Mouse (Mus musculus) left cerebral cortex, adult 18-20 months (tissue): ENCODE results near the gene Mmd2. TPM values are rescaled to one million over a fixed set of nuclear protein-coding genes. Genes with fewer than 3 reads are reported as not detected.
A peak's percentile ranks its signal among the peaks of the same experiment; 100 is the strongest.

Source experiments
- DNase-seq, 2 experiments: peaks; one replicate each; pipeline ENCODE4 v3.0.0; 2021 to 2022; ENCODE audit warnings: low spot score in 2 of 2, mixed read lengths in 1 of 2
- total RNA-seq, 2 experiments: library from RNA; stranded (reverse); gene quantifications; 2 replicates each; pipeline ENCODE4 v1.2.3; 2021

The Mmd2 gene
- total RNA-seq, 2 experiments from 2014 or later = 102 to 105 TPM

- DNase-seq = no peak
Observed at GRCm38 (mm10) chr5:142610362-142610761, 1.8 kb upstream of the Mmd2 start.

GRCm38 (mm10) chr5:142608989-142609325 is 357 bp upstream of the Mmd2 start:
- no peak for DNase-seq

DNA sequence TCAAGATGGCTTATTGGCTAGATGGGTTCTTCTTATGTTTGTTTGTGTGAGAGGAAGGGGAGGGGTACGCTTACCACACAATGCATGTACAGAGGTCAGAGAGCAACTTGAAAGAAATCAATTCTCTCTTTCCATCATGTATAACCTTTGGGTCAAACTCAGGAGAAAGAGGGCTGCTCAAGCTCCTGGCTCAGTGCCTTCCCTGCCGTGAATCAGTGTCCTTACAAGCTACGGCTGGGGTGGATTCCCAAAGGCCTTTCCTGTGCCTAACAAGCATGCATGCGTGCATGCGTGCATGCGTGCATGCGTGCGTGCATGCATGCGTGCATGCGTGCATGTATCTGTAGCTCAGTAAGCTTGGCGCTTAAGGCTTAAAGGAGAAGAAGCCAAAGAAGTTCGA is 3.3 kb downstream of the Mmd2 start:
- no peak for DNase-seq

- no peak for DNase-seq
Observed at GRCm38 (mm10) chr5:142604379-142604778, 4.2 kb downstream of the Mmd2 start.

GRCm38 (mm10) chr5:142597648-142598390 is 10.8 kb downstream of the Mmd2 start:
- no peak for DNase-seq

DNA sequence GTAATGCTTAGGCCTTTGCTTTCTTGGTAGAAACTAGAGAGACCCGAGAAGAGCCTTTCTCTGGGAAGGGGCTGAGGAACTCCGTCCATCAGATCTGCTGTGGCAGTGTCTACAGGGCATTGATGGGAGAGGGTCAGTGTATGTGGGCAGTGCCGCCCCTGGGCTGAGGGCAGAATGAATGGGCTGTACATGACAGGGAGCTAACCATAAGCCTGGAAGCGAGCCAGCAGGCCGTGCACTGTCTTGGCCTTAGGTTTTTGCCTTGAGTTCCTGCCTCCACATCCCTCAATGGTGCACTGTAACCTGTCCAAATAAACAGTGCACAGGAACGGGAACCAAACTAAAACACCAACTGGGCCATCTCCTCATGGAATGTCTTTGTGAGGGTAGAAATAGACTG is 11.9 kb downstream of the Mmd2 start:
- DNase-seq = no peak

GRCm38 (mm10) chr5:142595698-142596097 is 12.9 kb downstream of the Mmd2 start:
- no peak for DNase-seq

DNA sequence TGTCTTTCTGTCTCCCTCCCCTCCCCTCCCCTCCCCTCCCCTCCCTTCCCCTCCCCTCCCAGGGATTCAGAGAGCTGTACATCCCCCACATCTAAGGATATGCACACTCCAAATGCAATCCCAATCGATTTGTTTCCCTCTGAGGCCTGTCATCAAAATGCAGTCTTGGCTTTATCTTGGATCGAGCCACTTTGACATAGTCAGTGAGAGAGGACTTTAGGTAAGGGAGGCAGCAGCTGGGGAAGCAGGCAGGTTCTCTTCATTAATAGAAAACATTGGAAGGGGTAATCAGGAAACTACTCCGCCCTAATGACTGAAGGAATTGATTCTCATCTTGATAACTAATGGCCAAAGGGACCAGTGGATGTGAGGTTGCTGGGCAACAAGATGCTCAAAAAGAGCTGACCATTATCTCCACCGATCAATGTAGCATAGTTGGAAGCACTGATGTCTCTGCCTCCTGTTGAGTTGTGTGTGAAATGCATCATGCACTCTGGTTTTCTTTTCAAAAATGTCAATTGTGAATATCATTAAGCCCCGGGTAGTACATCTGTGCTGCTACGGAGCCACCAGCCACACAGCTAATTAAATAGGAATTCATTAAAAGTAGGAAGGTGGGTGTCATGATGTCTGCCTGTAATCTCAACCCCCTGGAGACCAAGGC is 17.5 kb downstream of the Mmd2 start:
- DNase-seq = no peak

- peak; percentile 44 to 57 for DNase-seq
Observed at GRCm38 (mm10) chr5:142583616-142584126, 24.9 kb downstream of the Mmd2 start.

DNA sequence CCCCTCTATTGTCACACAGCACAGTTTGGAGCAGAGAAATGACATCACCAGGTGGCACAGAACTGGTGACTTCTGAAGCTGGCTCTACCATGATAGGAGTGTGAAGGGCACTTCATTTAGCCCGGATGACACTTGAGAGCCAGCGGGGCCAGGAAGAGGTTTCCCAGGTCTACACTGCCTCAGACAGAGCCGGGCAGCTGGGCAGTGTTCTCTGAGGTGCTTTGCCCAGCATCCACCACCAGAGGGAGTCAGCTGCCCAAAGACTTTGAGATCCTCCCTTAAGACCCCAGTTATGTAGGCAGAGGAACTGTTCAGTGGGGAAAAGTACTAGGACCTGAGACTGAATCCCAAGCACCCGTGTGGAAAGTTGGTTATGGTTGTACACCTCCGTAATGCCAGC is 27.1 kb downstream of the Mmd2 start:
- peak; percentile 56 to 60 for DNase-seq

DNA sequence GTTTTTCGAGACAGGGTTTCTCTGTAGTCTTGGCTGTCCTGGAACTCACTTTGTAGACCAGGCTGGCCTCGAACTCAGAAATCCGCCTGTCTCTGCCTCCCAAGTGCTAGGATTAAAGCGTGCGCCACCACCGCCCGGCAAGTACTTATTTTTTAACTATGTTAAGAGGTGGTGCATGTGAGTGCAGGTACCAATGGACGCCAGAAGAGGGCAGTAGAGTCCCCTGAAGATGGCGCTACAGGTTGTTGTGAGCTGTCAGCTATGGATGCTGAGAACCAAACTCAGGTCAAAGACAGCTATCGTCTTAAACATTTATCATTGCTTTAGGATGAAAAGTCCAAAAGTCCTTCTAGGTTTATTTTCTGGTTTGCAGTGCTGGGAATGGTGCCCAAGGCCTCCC is 30.4 kb downstream of the Mmd2 start:
- DNase-seq = no peak

- DNase-seq = no peak
Observed at GRCm38 (mm10) chr5:142576832-142577231, 31.8 kb downstream of the Mmd2 start.

DNA sequence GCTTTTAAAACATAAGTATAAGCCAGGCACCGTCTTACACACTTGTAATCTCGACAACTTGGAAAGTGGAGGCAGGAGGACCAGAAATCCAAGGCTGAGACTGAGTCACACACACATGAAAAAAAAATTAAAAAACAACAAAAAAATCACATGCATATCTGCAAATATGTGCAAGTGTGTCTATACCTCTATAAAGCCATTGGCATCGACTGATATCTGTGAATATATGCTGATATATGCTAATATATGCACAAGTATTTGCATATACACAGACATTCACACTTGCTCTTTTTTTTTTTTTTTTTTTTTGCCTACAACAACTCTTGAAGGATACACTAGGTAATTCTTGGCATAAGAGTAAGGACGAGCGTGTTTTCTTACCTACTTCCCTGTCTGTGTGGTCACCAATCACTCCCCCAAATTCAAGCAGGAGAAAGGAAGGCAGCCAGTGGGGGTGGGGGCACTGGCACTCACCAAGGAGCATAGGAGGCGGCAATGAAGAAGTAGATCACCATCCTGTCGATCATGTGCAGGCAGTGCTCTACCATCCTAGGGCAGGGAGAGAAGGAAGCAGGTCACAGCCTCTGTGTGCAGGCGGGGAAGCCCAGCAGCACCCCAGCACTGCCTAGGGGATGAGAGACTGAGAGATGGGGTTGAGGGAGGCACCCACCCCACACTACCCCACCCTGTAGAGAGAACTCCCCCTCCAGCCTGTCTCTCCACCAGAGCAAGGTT is 34.1 kb downstream of the Mmd2 start:
- no peak for DNase-seq

- no peak for DNase-seq
Observed at GRCm38 (mm10) chr5:142564606-142565005, 44.0 kb downstream of the Mmd2 start.

GRCm38 (mm10) chr5:142560261-142560660 is 48.3 kb downstream of the Mmd2 start:
- no peak for DNase-seq

- DNase-seq = peak; percentile 84 to 89
Observed at GRCm38 (mm10) chr5:142557397-142558067, 51.1 kb downstream of the Mmd2 start.

DNA sequence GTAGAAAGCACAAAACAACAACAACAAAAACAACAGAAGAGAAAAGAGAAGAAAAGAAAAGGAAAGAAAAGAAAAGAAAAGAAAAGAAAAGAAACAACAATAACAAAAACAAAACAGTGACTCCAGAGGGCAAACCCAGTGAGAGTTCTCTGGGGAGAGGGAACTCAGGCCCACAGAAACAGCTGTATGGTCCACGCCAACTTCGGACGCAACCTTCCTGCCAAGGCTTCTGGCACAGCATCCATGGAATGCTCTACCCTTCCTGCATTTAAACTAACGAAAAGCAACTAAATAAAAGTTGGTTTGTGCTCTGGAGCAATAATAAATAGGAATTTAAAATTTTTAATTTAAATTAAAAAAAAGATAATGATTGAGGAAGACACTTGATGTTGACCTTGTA is 51.9 kb downstream of the Mmd2 start:
- no peak for DNase-seq

DNA sequence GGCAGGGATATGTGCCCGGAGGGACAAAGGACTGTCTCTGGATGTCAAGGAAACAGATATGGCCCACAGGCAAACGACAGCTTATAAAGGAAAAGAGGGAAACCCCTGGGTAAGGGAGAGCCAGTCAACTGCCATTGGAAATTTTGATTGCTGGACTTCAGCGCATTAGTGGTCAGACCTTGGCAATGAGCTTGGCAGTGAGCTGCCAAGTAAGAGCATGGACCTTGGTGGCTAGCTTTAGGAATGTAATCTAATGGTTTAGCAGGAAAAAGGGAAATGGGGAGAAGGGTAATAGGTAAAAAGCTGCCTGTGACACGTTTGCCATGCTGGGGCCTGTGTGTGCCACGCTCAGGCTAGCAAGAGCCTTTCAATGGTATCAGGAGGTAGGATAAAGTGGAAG is 52.7 kb downstream of the Mmd2 start:
- no peak for DNase-seq

DNA sequence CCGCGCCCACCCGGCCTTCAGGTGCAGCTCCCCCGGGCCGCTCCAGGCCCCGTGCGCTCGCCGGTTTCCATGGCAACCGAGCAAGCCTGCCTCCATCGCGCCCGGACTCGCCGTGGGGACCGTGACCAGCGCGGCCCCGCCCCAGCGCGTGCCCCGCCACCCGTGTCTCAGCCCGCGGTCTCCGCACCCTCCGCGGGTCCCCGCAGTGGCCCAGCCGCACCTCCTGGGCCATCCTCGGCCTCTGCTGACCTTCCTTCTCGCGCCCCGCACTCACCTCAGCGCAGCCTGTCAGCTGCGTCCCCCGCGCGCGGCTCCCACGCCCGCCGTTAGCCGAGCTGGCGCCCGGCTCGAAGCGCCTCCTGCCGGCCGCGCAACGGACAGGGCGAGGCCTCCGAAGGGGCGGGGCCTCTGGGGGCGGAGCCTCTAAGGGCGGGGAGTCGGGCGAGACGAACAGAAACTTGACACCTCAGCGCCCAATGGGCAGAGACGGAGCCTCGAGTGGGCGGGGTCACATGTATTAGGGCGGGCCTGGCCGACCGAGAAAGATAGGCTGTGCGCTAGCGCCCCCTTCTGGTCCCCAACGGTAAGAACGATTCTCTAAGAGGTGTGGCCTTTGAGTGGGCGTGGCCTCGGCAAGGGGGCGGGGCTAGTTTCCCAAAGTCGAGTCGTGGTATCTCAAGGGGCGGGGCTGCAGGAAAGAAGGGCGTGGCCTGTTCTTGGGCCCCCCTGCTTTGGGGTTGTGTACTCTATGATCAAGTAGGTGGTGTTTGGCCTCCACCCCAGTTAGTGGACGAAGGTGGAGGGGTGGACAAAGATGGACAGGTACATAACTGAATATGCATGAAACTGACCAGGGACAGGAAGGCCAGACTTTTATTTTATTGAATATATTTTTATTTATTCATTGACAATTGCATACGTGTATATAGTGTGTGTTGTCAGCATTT is 57.6 kb downstream of the Mmd2 start, which contains the start of gene Radil:
Radil (minus strand) TSS at position 393 of the 947 bp plus-strand sequence.
- DNase-seq = peak; percentile 98 to 99
